Mouse (Mus musculus) megakaryocyte, embryonic 14.5 days (primary cell): ENCODE data around the gene Abce1.

Source experiments
- FLI1 ChIP-seq: IDR thresholded peaks from 2 replicates; pipeline ENCODE4 v1.6.1; 2012; ENCODE audit warnings: low read length, inconsistent platforms, mixed read lengths
- GATA1 ChIP-seq: IDR thresholded peaks from 3 replicates; pipeline ENCODE4 v1.6.1; 2012; ENCODE audit warnings: mixed read lengths, low read length, inconsistent platforms, borderline replicate concordance

DNA sequence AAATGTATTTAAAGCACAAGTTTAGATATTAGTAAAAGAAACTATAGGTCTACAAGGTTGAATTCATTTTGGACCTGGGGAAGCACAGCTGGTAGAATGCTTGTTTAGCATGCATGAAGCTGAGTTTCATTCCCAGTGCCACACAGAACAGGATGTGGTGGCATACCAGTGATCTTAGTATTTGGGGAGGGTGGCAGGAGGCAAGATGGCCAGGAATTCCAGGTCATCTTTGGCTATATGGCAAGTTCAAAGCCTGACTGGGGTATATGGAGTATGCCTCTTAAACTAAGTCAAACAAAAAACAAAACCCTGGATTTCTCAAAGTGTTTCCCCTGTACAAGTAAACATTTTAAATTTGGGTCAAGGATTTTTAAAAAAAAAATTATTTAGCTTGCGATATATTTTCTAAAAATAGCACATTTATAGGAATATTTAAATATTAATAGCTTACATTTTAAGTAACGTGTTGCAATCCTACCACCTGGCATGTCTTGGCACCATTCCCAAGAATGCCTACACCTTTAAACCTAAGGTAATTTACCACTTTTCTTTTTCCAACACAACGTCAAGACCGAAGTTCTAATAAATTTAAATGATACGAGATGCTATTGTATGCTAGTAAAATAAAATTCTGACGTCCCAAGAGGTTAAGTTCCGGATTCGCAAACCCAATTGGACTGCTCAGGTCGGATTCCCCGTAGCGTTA, 73.4 kb downstream of the Abce1 start:
- TF ChIP-seq GATA1, result no peak
- no peak for TF ChIP-seq FLI1
